Mouse (Mus musculus) hindbrain, postnatal 0 days (tissue): ENCODE measurements at regions not wholly inside any gene's neighbourhood (a gene's known extent, or its start where the extent isn't known, plus 50 kb on each side); places are given as distances from the start of the nearest gene placed in this dataset.

ENCODE experiments used
- ATAC-seq: fragments of 200-750 bp; cut with Nextera tagmentation; 2 replicates; pipeline ENCODE4 v1.8.0; 2017; ENCODE audit warnings: mild to moderate bottlenecking, moderate TSS enrichment, moderate library complexity
- DNase-seq: peaks from one replicate; pipeline ENCODE4 v3.0.0-alpha.2; 2015; ENCODE audit warnings: low spot score
- H3K27ac ChIP-seq: fragments of 300-500 bp; sonication (generic); 2 replicates; pipeline ENCODE4 v1.5.1; 2014; ENCODE audit warnings: mild to moderate bottlenecking
- H3K27me3 ChIP-seq: fragments of 300-500 bp; sonication (generic); 2 replicates; pipeline ENCODE4 v1.6.1; 2014; ENCODE audit warnings: low read length, mixed read lengths; ENCODE audit not compliant: insufficient read depth
- H3K36me3 ChIP-seq: fragments of 300-500 bp; sonication (generic); 2 replicates; pipeline ENCODE4 v1.6.1; 2014; ENCODE audit warnings: low read length, mixed read lengths; ENCODE audit not compliant: insufficient read depth
- H3K4me1 ChIP-seq: fragments of 300-500 bp; sonication (generic); 2 replicates; pipeline ENCODE4 v1.6.1; 2014; ENCODE audit warnings: antibody characterized with exemption, low read length, mixed read lengths; ENCODE audit not compliant: insufficient read depth
- H3K4me2 ChIP-seq: fragments of 300-500 bp; sonication (generic); 2 replicates; pipeline ENCODE4 v1.6.1; 2014; ENCODE audit warnings: low read depth, mild to moderate bottlenecking, low read length, moderate library complexity, mixed read lengths
- H3K4me3 ChIP-seq: fragments of 300-500 bp; sonication (generic); 2 replicates; pipeline ENCODE4 v1.5.1; 2014; ENCODE audit warnings: low read length
- H3K9ac ChIP-seq: fragments of 300-500 bp; sonication (generic); replicated peaks from 2 replicates; pipeline ENCODE4 v1.6.1; 2014; ENCODE audit warnings: mild to moderate bottlenecking, low read length, moderate library complexity, mixed read lengths
- H3K9me3 ChIP-seq: fragments of 300-500 bp; sonication (generic); 2 replicates; pipeline ENCODE4 v1.6.1; 2016; ENCODE audit warnings: low read length, mixed read lengths
- CTCF ChIP-seq: IDR thresholded peaks from 2 replicates; pipeline ENCODE4 v1.5.1; 2016; ENCODE audit warnings: antibody characterized with exemption, control low read depth, low read depth
- WGBS: fragments of 180-500 bp; shearing (Covaris S2); extraction: QIAGEN DNeasy Blood & Tissue Kit; methylation state at CpG from one replicate; pipeline ENCODE4 v1.1.7; 2014; 5-methylcytosine and 5-hydroxymethylcytosine counted together

- Histone ChIP-seq H3K36me3 (no peaks in the 10 kb centered on the region), H3K9me3 (no peaks in the 10 kb centered on the region), H3K27ac (no peak overlapping the region), H3K27me3 (no peaks in the 10 kb centered on the region), H3K4me1 (no peaks in the 10 kb centered on the region), H3K4me2 (no peak overlapping the region), H3K4me3 (no peak overlapping the region), H3K9ac (no peak overlapping the region)
- DNase-seq, result no peak
- no peak for ATAC-seq
- no peak for TF ChIP-seq CTCF
- WGBS, result 37% methylated on average over 14 of the region's 14 CpGs
Measured at GRCm38 (mm10) chr13:99092279-99092930, 92.2 kb upstream of the Zfp366 start.

- Histone ChIP-seq H3K4me1 (no peaks in the 10 kb centered on the region), H3K9me3 (no peaks in the 10 kb centered on the region), H3K4me2 (no peak overlapping the region), H3K27ac (no peak overlapping the region), H3K36me3 (no peaks in the 10 kb centered on the region), H3K9ac (no peak overlapping the region), H3K27me3 (no peaks in the 10 kb centered on the region), H3K4me3 (no peak overlapping the region)
- no peak for TF ChIP-seq CTCF
- 72% methylated on average over 7 of the region's 7 CpGs for WGBS
- ATAC-seq (no peak; the same call in 1 of the 2 replicates), DNase-seq (no peak)
Measured at GRCm38 (mm10) chr13:99091562-99092278, 92.9 kb upstream of the Zfp366 start.

- TF ChIP-seq CTCF, result no peak
- Histone ChIP-seq H3K27me3 (no peaks in the 10 kb centered on the region), H3K36me3 (no peaks in the 10 kb centered on the region), H3K4me3 (no peak overlapping the region), H3K27ac (no peak overlapping the region), H3K9me3 (no peaks in the 10 kb centered on the region), H3K9ac (no peak overlapping the region), H3K4me1 (no peaks in the 10 kb centered on the region), H3K4me2 (no peak overlapping the region)
- DNase-seq, result no peak
- no peak for ATAC-seq
- 41% methylated on average over 3 of the region's 3 CpGs for WGBS
Measured at GRCm38 (mm10) chr13:99090361-99090760, 94.3 kb upstream of the Zfp366 start.

- 87% methylated on average over 4 of the region's 4 CpGs for WGBS
- TF ChIP-seq CTCF, result no peak
- no peak for ATAC-seq
- DNase-seq, result no peak
- no peaks in the 10 kb centered on the region for H3K36me3 ChIP-seq
- no peaks in the 10 kb centered on the region for H3K27me3 ChIP-seq
- H3K4me2 ChIP-seq, result no peak overlapping the region
- no peaks in the 10 kb centered on the region for H3K9me3 ChIP-seq
- no peak overlapping the region for H3K4me3 ChIP-seq
- H3K27ac ChIP-seq, result no peak overlapping the region
- H3K9ac ChIP-seq, result no peak overlapping the region
- H3K4me1 ChIP-seq, result no peaks in the 10 kb centered on the region
Measured at GRCm38 (mm10) chr13:99088285-99088684, 96.3 kb upstream of the Zfp366 start.

GRCm38 (mm10) chr13:99079331-99079761 is 95.0 kb upstream of the 1700024P04Rik start:
- no peaks in the 10 kb centered on the region for H3K4me1 ChIP-seq
- H3K27ac ChIP-seq, result no peak overlapping the region
- no peaks in the 10 kb centered on the region for H3K9me3 ChIP-seq
- WGBS, result 90% methylated on average over 8 of the region's 8 CpGs
- no peak overlapping the region for H3K4me2 ChIP-seq
- no peak overlapping the region for H3K9ac ChIP-seq
- DNase-seq (no peak), ATAC-seq (no peak)
- H3K36me3 ChIP-seq, result no peaks in the 10 kb centered on the region
- no peak overlapping the region for H3K4me3 ChIP-seq
- no peak for TF ChIP-seq CTCF
- H3K27me3 ChIP-seq, result no peaks in the 10 kb centered on the region

GRCm38 (mm10) chr13:99078643-99079042 is 94.3 kb upstream of the 1700024P04Rik start:
- ATAC-seq, result no peak
- H3K4me1 ChIP-seq, result no peaks in the 10 kb centered on the region
- 88% methylated on average over 10 of the region's 10 CpGs for WGBS

More at GRCm38 (mm10) chr13:99078643-99079042, 94.3 kb upstream of the 1700024P04Rik start:
- no peaks in the 10 kb centered on the region for H3K9me3 ChIP-seq
- H3K36me3 ChIP-seq, result no peaks in the 10 kb centered on the region
- H3K4me3 ChIP-seq, result no peak overlapping the region
- no peak for TF ChIP-seq CTCF
- no peak overlapping the region for H3K27ac ChIP-seq
- no peaks in the 10 kb centered on the region for H3K27me3 ChIP-seq
- no peak for DNase-seq
- H3K9ac ChIP-seq, result no peak overlapping the region
- no peak overlapping the region for H3K4me2 ChIP-seq
